Mouse (Mus musculus) limb, embryonic 10.5 days (tissue): Measurements from ENCODE around the gene Macrod2. TPM values are rescaled to one million over a fixed set of nuclear protein-coding genes. Genes with fewer than 3 reads are reported as not detected.

ENCODE experiments used
- DNase-seq: peaks from one replicate; pipeline ENCODE4 v3.0.0-alpha.2; 2017; ENCODE audit warnings: low spot score
- H3K27ac ChIP-seq: fragments of 300-500 bp; sonication (generic); 2 replicates; pipeline ENCODE4 v1.5.1; 2016; ENCODE audit warnings: mild to moderate bottlenecking
- H3K27me3 ChIP-seq: fragments of 300-500 bp; sonication (generic); 2 replicates; pipeline ENCODE4 v1.6.1; 2016; ENCODE audit warnings: low read depth, mild to moderate bottlenecking; ENCODE audit not compliant: poor library complexity, severe bottlenecking
- H3K36me3 ChIP-seq: fragments of 300-500 bp; sonication (generic); 2 replicates; pipeline ENCODE4 v1.6.1; 2016; ENCODE audit warnings: mild to moderate bottlenecking, moderate library complexity
- H3K4me1 ChIP-seq: fragments of 300-500 bp; sonication (generic); 2 replicates; pipeline ENCODE4 v1.6.1; 2016
- H3K4me3 ChIP-seq: fragments of 300-500 bp; sonication (generic); 2 replicates; pipeline ENCODE4 v1.5.1; 2016; ENCODE audit warnings: mild to moderate bottlenecking, moderate library complexity
- H3K9me3 ChIP-seq: fragments of 300-500 bp; sonication (generic); replicated peaks from 2 replicates; pipeline ENCODE4 v1.6.1; 2016; ENCODE audit warnings: mild to moderate bottlenecking
- WGBS: fragments of 180-500 bp; shearing (Covaris S2); methylation state at CpG from one replicate; pipeline ENCODE4 v1.1.7; 2016; 5-methylcytosine and 5-hydroxymethylcytosine counted together
- polyA plus RNA-seq: library from polyadenylated mRNA; unstranded; fragments of >200 nt; fragmentation: Nextera tagmentation; extraction: Ambion mirVana; gene quantifications from 2 replicates; pipeline ENCODE4 v1.2.1, GENCODE M21; 2016

Gene Macrod2
- polyA plus RNA-seq, 1 experiment from 2014 or later, result 42.7 TPM

GRCm38 (mm10) chr2:142030756-142031646 is 1635.9 kb downstream of the Macrod2 start:
- WGBS, result 55% methylated on average over 10 of the region's 10 CpGs
- Histone ChIP-seq H3K36me3 (no peaks in the 10 kb centered on the region), H3K27me3 (no peaks in the 10 kb centered on the region), H3K4me3 (no peak overlapping the region), H3K9me3 (no peaks in the 10 kb centered on the region), H3K27ac (peak overlapping the region; percentile 3; the same call in 1 of the 2 replicates), H3K4me1 (peaks cover 12% of the 10 kb centered on the region)
- no peak for DNase-seq

DNA sequence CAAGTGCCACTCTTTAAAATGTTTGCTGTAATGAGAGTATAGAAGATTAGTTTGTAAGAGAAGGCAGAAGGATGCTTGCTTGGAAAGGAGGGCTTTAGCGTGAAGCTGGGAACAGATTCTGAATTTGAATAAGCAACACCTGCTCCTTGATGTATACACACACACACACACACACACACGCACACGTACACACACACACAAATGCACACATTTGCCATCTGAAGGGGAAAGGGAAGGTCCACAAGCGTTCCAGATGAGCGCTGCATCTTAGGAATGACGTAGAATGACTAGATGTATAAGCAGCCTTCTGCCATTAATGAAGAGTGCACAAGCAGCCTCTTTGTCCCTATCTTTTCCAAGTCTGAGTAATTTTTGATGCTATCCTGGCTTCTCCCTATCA is 1660.5 kb downstream of the Macrod2 start:
- H3K27me3 ChIP-seq, result no peaks in the 10 kb centered on the region
- 90% methylated on average over 6 of the region's 6 CpGs for WGBS
- no peak overlapping the region for H3K4me3 ChIP-seq
- no peak for DNase-seq
- H3K9me3 ChIP-seq, result no peaks in the 10 kb centered on the region
- H3K36me3 ChIP-seq, result no peaks in the 10 kb centered on the region
- H3K27ac ChIP-seq, result no peak overlapping the region
- peaks cover 16% of the 10 kb centered on the region for H3K4me1 ChIP-seq

DNA sequence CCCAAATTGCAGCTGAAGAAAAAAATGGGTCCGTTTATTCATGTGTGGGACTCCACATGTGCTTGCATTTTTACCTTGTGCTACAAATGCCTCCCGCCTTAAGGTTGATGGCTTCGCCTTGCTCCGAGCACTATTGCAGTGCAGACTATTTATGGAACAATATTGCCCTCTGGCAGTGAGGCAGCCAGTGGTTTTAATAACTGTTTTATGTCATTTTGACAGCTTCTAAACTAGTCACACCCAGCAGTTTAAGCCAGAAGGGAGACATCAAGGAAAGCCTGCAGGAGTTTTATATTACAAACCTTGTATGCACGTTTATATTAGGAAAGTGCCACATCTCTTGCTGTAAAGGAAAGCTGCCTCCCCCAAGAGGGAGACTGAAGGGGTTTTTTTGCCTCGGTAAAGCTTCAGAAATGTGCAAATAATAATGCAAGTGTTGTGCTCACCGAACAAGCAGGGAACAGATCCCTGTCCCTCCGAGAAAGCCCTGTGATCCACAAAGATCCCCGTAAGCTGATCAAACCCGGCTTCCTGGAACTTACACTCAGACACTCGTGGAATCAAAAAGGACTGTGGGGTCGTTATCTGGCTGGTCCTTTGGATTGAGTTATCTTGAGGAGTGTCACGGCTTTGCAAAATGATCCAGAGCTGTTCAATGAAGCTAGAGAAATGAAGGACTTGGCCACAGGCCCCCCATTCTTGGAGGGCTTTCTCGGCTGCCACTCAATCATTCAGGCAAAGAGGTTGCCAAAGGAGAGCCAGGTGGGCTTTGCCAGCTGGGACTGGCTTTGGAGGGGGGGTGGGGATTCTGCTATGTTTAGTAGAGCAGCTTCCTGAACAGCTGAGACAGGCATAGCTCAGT is 1663.0 kb downstream of the Macrod2 start:
- H3K4me3 ChIP-seq, result peak overlapping the region; percentile 27; the same call in 1 of the 2 replicates
- DNase-seq, result peak; percentile 53
- H3K27me3 ChIP-seq, result no peaks in the 10 kb centered on the region
- no peaks in the 10 kb centered on the region for H3K9me3 ChIP-seq
- peaks cover 16% of the 10 kb centered on the region for H3K4me1 ChIP-seq
- no peaks in the 10 kb centered on the region for H3K36me3 ChIP-seq
- 32% methylated on average over 14 of the region's 14 CpGs for WGBS
- peak overlapping the region; percentile 85 for H3K27ac ChIP-seq

GRCm38 (mm10) chr2:142058751-142059090 is 1663.6 kb downstream of the Macrod2 start:
- Histone ChIP-seq H3K9me3 (no peaks in the 10 kb centered on the region), H3K4me3 (peak overlapping the region; percentile 27; the same call in 1 of the 2 replicates), H3K27ac (peak overlapping the region; percentile 85), H3K36me3 (no peaks in the 10 kb centered on the region), H3K4me1 (peaks cover 16% of the 10 kb centered on the region), H3K27me3 (no peaks in the 10 kb centered on the region)
- WGBS, result 48% methylated on average over 2 of the region's 2 CpGs
- no peak for DNase-seq

DNA sequence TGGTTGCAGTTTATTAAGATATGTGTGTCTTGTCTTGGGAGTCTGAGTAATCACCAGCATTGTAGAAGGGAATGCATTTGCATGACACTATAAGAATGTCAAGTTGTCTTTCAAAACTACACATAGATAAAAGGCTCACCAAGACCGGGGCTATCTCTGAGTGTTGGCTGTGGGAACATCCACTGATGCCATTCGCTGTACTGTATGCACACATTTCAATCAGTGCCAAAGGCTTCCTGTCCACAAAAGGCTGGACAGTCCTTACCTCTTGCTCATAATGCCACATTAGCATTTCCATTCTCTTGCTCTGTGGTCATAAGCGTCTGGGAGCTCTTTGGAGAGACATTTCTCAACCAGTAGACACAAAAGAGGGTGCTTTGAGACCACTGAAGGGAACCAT is 1713.8 kb downstream of the Macrod2 start:
- H3K4me1 ChIP-seq, result no peaks in the 10 kb centered on the region
- no peak for DNase-seq
- no peaks in the 10 kb centered on the region for H3K27me3 ChIP-seq
- no peak overlapping the region for H3K27ac ChIP-seq
- H3K9me3 ChIP-seq, result no peaks in the 10 kb centered on the region
- WGBS, result 91% methylated on average over 3 of the region's 3 CpGs
- no peaks in the 10 kb centered on the region for H3K36me3 ChIP-seq
- no peak overlapping the region for H3K4me3 ChIP-seq

GRCm38 (mm10) chr2:142116623-142117022 is 1721.5 kb downstream of the Macrod2 start:
- WGBS, result 100% methylated on average over 1 of the region's 1 CpGs
- no peak overlapping the region for H3K4me3 ChIP-seq
- peaks cover 8% of the 10 kb centered on the region; the same call in 1 of the 2 replicates for H3K4me1 ChIP-seq
- H3K36me3 ChIP-seq, result no peaks in the 10 kb centered on the region
- DNase-seq, result no peak
- H3K27ac ChIP-seq, result no peak overlapping the region
- H3K27me3 ChIP-seq, result no peaks in the 10 kb centered on the region
- H3K9me3 ChIP-seq, result no peaks in the 10 kb centered on the region

DNA sequence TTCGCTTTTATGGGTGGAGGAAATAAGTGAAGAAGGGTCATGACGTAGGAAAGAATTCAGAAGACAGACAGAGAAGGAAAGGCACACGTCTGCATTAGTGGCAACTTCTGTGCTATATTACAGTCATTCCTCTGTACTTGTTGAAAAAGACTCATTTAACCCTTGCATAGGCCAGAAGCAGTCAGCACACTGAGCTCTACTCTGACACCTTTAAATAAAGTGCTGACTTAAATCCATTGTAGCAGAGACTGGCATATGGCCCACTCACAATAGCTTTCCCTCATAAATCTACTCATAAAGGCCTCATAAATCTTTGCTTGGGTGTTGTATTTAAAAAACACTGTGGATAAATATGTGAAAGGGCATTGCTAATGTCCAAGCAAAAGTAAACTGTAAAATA is 1733.0 kb downstream of the Macrod2 start:
- H3K4me1 ChIP-seq, result peaks cover 3% of the 10 kb centered on the region

GRCm38 (mm10) chr2:142129166-142129565 is 1734.1 kb downstream of the Macrod2 start:
- Histone ChIP-seq H3K9me3 (no peaks in the 10 kb centered on the region), H3K4me3 (no peak overlapping the region), H3K4me1 (no peaks in the 10 kb centered on the region; the same call in 1 of the 2 replicates), H3K27ac (no peak overlapping the region), H3K36me3 (no peaks in the 10 kb centered on the region), H3K27me3 (no peaks in the 10 kb centered on the region)
- DNase-seq, result no peak
- WGBS, result 90% methylated on average over 4 of the region's 4 CpGs

More for the DNA sequence above, 1733.0 kb downstream of the Macrod2 start:
- H3K4me3 ChIP-seq, result no peak overlapping the region
- H3K27ac ChIP-seq, result no peak overlapping the region
- no peaks in the 10 kb centered on the region for H3K27me3 ChIP-seq
- H3K36me3 ChIP-seq, result no peaks in the 10 kb centered on the region
- WGBS, result 62% methylated on average over 3 of the region's 3 CpGs
- DNase-seq, result no peak
- H3K9me3 ChIP-seq, result no peaks in the 10 kb centered on the region

GRCm38 (mm10) chr2:142149310-142149709 is 1754.2 kb downstream of the Macrod2 start:
- no peaks in the 10 kb centered on the region for H3K9me3 ChIP-seq
- no peaks in the 10 kb centered on the region for H3K27me3 ChIP-seq
- H3K36me3 ChIP-seq, result no peaks in the 10 kb centered on the region
- H3K27ac ChIP-seq, result no peak overlapping the region
- 94% methylated on average over 2 of the region's 2 CpGs for WGBS
- no peak overlapping the region for H3K4me3 ChIP-seq
- H3K4me1 ChIP-seq, result no peaks in the 10 kb centered on the region
- DNase-seq, result no peak

GRCm38 (mm10) chr2:142163506-142164275 is 1768.6 kb downstream of the Macrod2 start:
- no peak overlapping the region for H3K4me3 ChIP-seq
- peaks cover 8% of the 10 kb centered on the region for H3K4me1 ChIP-seq
- DNase-seq, result no peak
- no peaks in the 10 kb centered on the region for H3K9me3 ChIP-seq
- WGBS, result 41% methylated on average over 10 of the region's 10 CpGs
- no peak overlapping the region for H3K27ac ChIP-seq
- H3K27me3 ChIP-seq, result no peaks in the 10 kb centered on the region
- H3K36me3 ChIP-seq, result no peaks in the 10 kb centered on the region

DNA sequence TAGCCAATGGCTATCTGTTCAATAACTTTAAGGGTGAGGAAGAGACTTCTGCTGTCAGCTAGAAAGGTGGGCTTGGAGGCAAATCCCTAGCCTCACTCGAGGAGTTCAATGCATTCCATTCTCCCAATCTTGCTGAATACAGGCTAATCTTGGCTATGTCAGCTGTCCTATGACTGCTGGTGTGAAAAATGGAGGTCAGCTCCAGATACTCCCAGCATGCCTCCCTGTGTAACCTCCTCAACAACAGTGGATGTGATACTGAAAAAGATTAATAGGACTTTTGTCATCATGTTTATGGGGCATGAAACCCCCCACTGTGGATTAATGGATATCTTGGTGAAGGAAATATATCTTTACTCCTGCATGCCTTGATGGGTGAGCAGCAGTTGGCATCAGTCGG is 1774.5 kb downstream of the Macrod2 start:
- Histone ChIP-seq H3K27me3 (no peaks in the 10 kb centered on the region), H3K4me3 (no peak overlapping the region)
- 81% methylated on average over 2 of the region's 2 CpGs for WGBS

DNA sequence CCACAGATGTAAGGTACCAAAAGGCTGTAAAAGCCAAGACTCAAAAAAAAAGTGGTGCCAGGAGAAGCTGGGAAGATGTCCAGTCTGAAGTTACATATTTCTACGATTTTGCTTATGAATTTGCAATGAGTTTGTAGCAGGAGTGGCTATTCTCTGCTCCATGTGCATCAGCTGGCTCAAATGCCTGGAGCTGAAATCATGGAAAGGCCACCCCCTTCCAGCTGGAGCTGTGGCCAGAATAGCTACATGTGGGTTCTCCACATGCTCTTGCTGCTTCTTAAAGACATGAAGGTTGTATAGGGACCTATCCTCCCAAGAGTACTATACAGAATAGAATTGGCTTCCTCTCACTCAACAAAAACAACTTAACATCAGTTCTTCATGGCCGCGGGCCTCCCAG is 1777.6 kb downstream of the Macrod2 start:
- Histone ChIP-seq H3K4me1 (no peaks in the 10 kb centered on the region), H3K4me3 (no peak overlapping the region), H3K9me3 (no peaks in the 10 kb centered on the region), H3K36me3 (no peaks in the 10 kb centered on the region), H3K27me3 (no peaks in the 10 kb centered on the region), H3K27ac (no peak overlapping the region)
- no peak for DNase-seq
- 89% methylated on average over 3 of the region's 3 CpGs for WGBS

More for the DNA sequence above, 1774.5 kb downstream of the Macrod2 start:
- DNase-seq, result no peak
- H3K27ac ChIP-seq, result no peak overlapping the region
- H3K9me3 ChIP-seq, result no peaks in the 10 kb centered on the region
- no peaks in the 10 kb centered on the region for H3K4me1 ChIP-seq
- H3K36me3 ChIP-seq, result no peaks in the 10 kb centered on the region
